Mouse (Mus musculus) heart, embryonic 10.5 days (tissue): ENCODE measurements at regions not wholly inside any gene's neighbourhood (a gene's known extent, or its start where the extent isn't known, plus 50 kb on each side); places are given as distances from the start of the nearest gene placed in this dataset.
"Not testable (repeated sequence)": the region's sequence is repeated elsewhere in the genome, so short reads cannot be mapped to it uniquely, and the experiment has no call there.

ENCODE experiments used
- DNase-seq: peaks from one replicate; pipeline ENCODE4 v3.0.0-alpha.2; 2017; ENCODE audit warnings: low spot score
- H3K27ac ChIP-seq: fragments of 300-500 bp; sonication (generic); 2 replicates; pipeline ENCODE4 v1.5.1; 2016; ENCODE audit warnings: mild to moderate bottlenecking
- H3K27me3 ChIP-seq: fragments of 300-500 bp; sonication (generic); 2 replicates; pipeline ENCODE4 v1.6.1; 2016; ENCODE audit warnings: mild to moderate bottlenecking; ENCODE audit not compliant: poor library complexity, insufficient read depth, severe bottlenecking
- H3K36me3 ChIP-seq: fragments of 300-500 bp; sonication (generic); 2 replicates; pipeline ENCODE4 v1.6.1; 2016; ENCODE audit warnings: mild to moderate bottlenecking, moderate library complexity
- H3K4me1 ChIP-seq: fragments of 300-500 bp; sonication (generic); 2 replicates; pipeline ENCODE4 v1.6.1; 2016; ENCODE audit warnings: mild to moderate bottlenecking
- H3K4me3 ChIP-seq: fragments of 300-500 bp; sonication (generic); 2 replicates; pipeline ENCODE4 v1.5.1; 2016; ENCODE audit warnings: mild to moderate bottlenecking, moderate library complexity
- H3K9me3 ChIP-seq: fragments of 300-500 bp; sonication (generic); 2 replicates; pipeline ENCODE4 v1.6.1; 2016; ENCODE audit warnings: mild to moderate bottlenecking, moderate library complexity
- WGBS: fragments of 180-500 bp; shearing (Covaris S2); methylation state at CpG from one replicate; pipeline ENCODE4 v1.1.7; 2016; 5-methylcytosine and 5-hydroxymethylcytosine counted together

- no peaks in the 10 kb centered on the region for H3K9me3 ChIP-seq
- DNase-seq, result no peak
- H3K4me1 ChIP-seq, result no peaks in the 10 kb centered on the region
- no peak overlapping the region for H3K4me3 ChIP-seq
- no peak overlapping the region for H3K27ac ChIP-seq
- H3K36me3 ChIP-seq, result no peaks in the 10 kb centered on the region
- no peaks in the 10 kb centered on the region for H3K27me3 ChIP-seq
- WGBS, result 90% methylated on average over 3 of the region's 3 CpGs
These were observed 498.6 kb upstream of the Acvr2a start for GRCm38 (mm10) chr2:48315306-48315705.

- Histone ChIP-seq H3K9me3 (no peaks in the 10 kb centered on the region), H3K4me1 (no peaks in the 10 kb centered on the region), H3K36me3 (no peaks in the 10 kb centered on the region), H3K4me3 (no peak overlapping the region), H3K27me3 (no peaks in the 10 kb centered on the region), H3K27ac (no peak overlapping the region)
- 76% methylated on average over 8 of the region's 8 CpGs for WGBS
- DNase-seq, result no peak
These were observed 497.6 kb upstream of the Acvr2a start for GRCm38 (mm10) chr2:48316180-48316889.

GRCm38 (mm10) chr2:48317821-48318220, 496.1 kb upstream of the Acvr2a start:
- 61% methylated on average over 7 of the region's 7 CpGs for WGBS
- no peaks in the 10 kb centered on the region for H3K4me1 ChIP-seq
- no peaks in the 10 kb centered on the region for H3K27me3 ChIP-seq
- no peak overlapping the region for H3K4me3 ChIP-seq
- DNase-seq, result no peak
- no peaks in the 10 kb centered on the region for H3K9me3 ChIP-seq
- no peaks in the 10 kb centered on the region for H3K36me3 ChIP-seq
- H3K27ac ChIP-seq, result no peak overlapping the region

- Histone ChIP-seq H3K36me3 (no peaks in the 10 kb centered on the region), H3K4me1 (no peaks in the 10 kb centered on the region), H3K27ac (no peak overlapping the region), H3K27me3 (no peaks in the 10 kb centered on the region), H3K4me3 (no peak overlapping the region), H3K9me3 (no peaks in the 10 kb centered on the region)
- DNase-seq, result no peak
- WGBS, result 57% methylated on average over 8 of the region's 8 CpGs
These were observed 495.4 kb upstream of the Acvr2a start for GRCm38 (mm10) chr2:48318384-48319030.

GRCm38 (mm10) chr2:48321471-48321870, 492.4 kb upstream of the Acvr2a start:
- H3K4me3 ChIP-seq, result no peak overlapping the region
- H3K4me1 ChIP-seq, result no peaks in the 10 kb centered on the region
- DNase-seq, result no peak
- H3K36me3 ChIP-seq, result no peaks in the 10 kb centered on the region
- H3K27ac ChIP-seq, result no peak overlapping the region
- no peaks in the 10 kb centered on the region for H3K27me3 ChIP-seq
- WGBS, result 81% methylated on average over 4 of the region's 4 CpGs
- H3K9me3 ChIP-seq, result no peaks in the 10 kb centered on the region

GRCm38 (mm10) chr2:48322278-48322677, 491.6 kb upstream of the Acvr2a start:
- Histone ChIP-seq H3K36me3 (no peaks in the 10 kb centered on the region), H3K4me3 (no peak overlapping the region)
- 80% methylated on average over 5 of the region's 5 CpGs for WGBS

GRCm38 (mm10) chr2:48328204-48328603, 485.7 kb upstream of the Acvr2a start:
- no peak overlapping the region for H3K4me3 ChIP-seq
- no peaks in the 10 kb centered on the region for H3K27me3 ChIP-seq
- H3K9me3 ChIP-seq, result no peaks in the 10 kb centered on the region
- no peaks in the 10 kb centered on the region for H3K36me3 ChIP-seq
- H3K4me1 ChIP-seq, result peaks cover 5% of the 10 kb centered on the region; the same call in 1 of the 2 replicates
- no peak for DNase-seq
- H3K27ac ChIP-seq, result no peak overlapping the region

More at GRCm38 (mm10) chr2:48322278-48322677, 491.6 kb upstream of the Acvr2a start:
- Histone ChIP-seq H3K4me1 (no peaks in the 10 kb centered on the region), H3K27ac (no peak overlapping the region), H3K27me3 (no peaks in the 10 kb centered on the region), H3K9me3 (no peaks in the 10 kb centered on the region)
- DNase-seq, result no peak

- Histone ChIP-seq H3K36me3 (no peaks in the 10 kb centered on the region), H3K4me3 (0 out of 2 replicates have a peak overlapping the region, but pooled peaks have one; percentile 0), H3K27ac (peak overlapping the region; percentile 52; the same call in 1 of the 2 replicates), H3K4me1 (peaks cover 5% of the 10 kb centered on the region; the same call in 1 of the 2 replicates), H3K9me3 (no peaks in the 10 kb centered on the region), H3K27me3 (no peaks in the 10 kb centered on the region)
- 42% methylated on average over 10 of the region's 10 CpGs for WGBS
- no peak for DNase-seq
These were observed 481.1 kb upstream of the Acvr2a start for GRCm38 (mm10) chr2:48332783-48333182.

GRCm38 (mm10) chr2:48348021-48348420, 465.9 kb upstream of the Acvr2a start:
- no peak for DNase-seq
- WGBS, result 86% methylated on average over 4 of the region's 4 CpGs

GRCm38 (mm10) chr2:48349794-48350193, 464.1 kb upstream of the Acvr2a start:
- Histone ChIP-seq H3K27me3 (no peaks in the 10 kb centered on the region), H3K36me3 (no peaks in the 10 kb centered on the region), H3K27ac (no peak overlapping the region), H3K9me3 (no peaks in the 10 kb centered on the region), H3K4me3 (no peak overlapping the region), H3K4me1 (no peaks in the 10 kb centered on the region)
- no peak for DNase-seq
- WGBS, result 76% methylated on average over 3 of the region's 3 CpGs

More at GRCm38 (mm10) chr2:48348021-48348420, 465.9 kb upstream of the Acvr2a start:
- Histone ChIP-seq H3K27me3 (no peaks in the 10 kb centered on the region), H3K9me3 (no peaks in the 10 kb centered on the region), H3K4me3 (no peak overlapping the region), H3K36me3 (no peaks in the 10 kb centered on the region), H3K4me1 (no peaks in the 10 kb centered on the region), H3K27ac (no peak overlapping the region)

- WGBS, result 84% methylated on average over 1 of the region's 1 CpGs
- H3K9me3 ChIP-seq, result no peaks in the 10 kb centered on the region
- H3K4me3 ChIP-seq, result no peak overlapping the region
- no peaks in the 10 kb centered on the region for H3K27me3 ChIP-seq
- no peak for DNase-seq
- no peaks in the 10 kb centered on the region for H3K36me3 ChIP-seq
- no peaks in the 10 kb centered on the region for H3K4me1 ChIP-seq
- H3K27ac ChIP-seq, result no peak overlapping the region
These were observed 463.7 kb upstream of the Acvr2a start for GRCm38 (mm10) chr2:48350206-48350605.

GRCm38 (mm10) chr2:48371572-48371971, 442.3 kb upstream of the Acvr2a start:
- WGBS, result 15% methylated on average over 4 of the region's 4 CpGs
- H3K4me1 ChIP-seq, H3K27me3 ChIP-seq, H3K9me3 ChIP-seq, DNase-seq, H3K27ac ChIP-seq, H3K36me3 ChIP-seq, H3K4me3 ChIP-seq: not testable (repeated sequence)

- no peaks in the 10 kb centered on the region for H3K9me3 ChIP-seq
- no peak for DNase-seq
- H3K27me3 ChIP-seq, result no peaks in the 10 kb centered on the region
- no peaks in the 10 kb centered on the region for H3K4me1 ChIP-seq
- H3K36me3 ChIP-seq, result no peaks in the 10 kb centered on the region
- no peak overlapping the region for H3K27ac ChIP-seq
- H3K4me3 ChIP-seq, result no peak overlapping the region
These were observed 440.8 kb upstream of the Acvr2a start for GRCm38 (mm10) chr2:48373086-48373485.
